Mouse (Mus musculus): ENCODE data around the gene Lmod3.

DNA sequence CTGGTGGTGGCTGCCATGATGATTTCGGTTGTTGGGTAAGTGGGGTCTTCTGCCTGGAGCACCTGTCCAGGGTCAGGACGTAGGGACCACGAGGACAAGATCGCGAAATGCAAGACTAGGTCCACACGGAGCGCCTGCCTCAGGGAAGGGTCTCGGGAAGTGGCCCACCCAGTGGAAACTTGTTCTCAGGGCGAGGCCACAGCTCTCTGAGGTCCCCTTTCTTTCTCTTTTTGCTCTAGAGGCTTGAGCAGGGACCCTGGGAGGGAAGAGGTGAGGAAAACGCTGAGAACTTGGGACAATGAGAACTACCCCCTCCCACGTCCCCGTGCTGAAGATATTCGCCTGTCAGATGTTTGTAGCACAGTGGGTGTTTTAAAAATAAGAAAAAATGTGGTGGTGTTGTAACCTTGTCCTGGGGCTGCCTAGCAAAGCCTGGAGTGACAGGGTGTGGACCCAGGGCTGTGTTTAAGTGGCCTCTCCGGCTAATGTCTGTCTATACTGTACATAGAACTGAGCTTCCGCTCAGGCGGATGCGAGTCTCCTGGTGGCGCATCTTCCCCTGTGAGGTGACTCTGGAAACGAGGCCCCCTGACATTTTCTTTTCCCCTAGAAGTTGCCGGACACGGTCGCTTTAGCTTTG is 41.5 kb downstream of the Lmod3 start:
- TF ChIP-seq CTCF (IDR thresholded peaks at IDR 0.05; ENCODE audit: low read depth, low read length) (no peak), POLR2A (IDR thresholded peaks at IDR 0.05; ENCODE audit: borderline replicate concordance, low read depth, low read length) (no peak)

Measured in bone marrow macrophage, adult 2 months (primary cell).